In genomic region chr2:64093087-64093486, GRCm38 (mm10) we compare ENCODE assay signal across 12 mouse cellular contexts. TPM values are rescaled to one million over a fixed set of nuclear protein-coding genes. Genes with fewer than 3 reads are reported as not detected.
DNase-seq lines count a peak whose midpoint lies in the region; ATAC-seq and TF ChIP-seq lines count a peak whose summit lies in the region.
"Had no signal": no experiment of that assay in that cellular context is flagged by ENCODE, and none has a peak within 500 bp of the region (broad histone marks: within the 10 kb centered on the region; RNA-seq: fewer than 3 reads in every experiment).

No protein-coding gene starts in this region.

- 0 out of 2 replicates have a peak, but pooled peaks cover 4% of the 10 kb centered on the region for H3K27me3 ChIP-seq in forebrain, embryonic 12.5 days
- H3K27me3 ChIP-seq in forebrain, embryonic 15.5 days, result peaks cover 17% of the 10 kb centered on the region; the same call in 1 of the 2 replicates
- no peaks in the 10 kb centered on the region for H3K27me3 ChIP-seq in kidney, embryonic 14.5 days (ENCODE audit: control insufficient read depth, insufficient read depth, low read length)
- no peaks in the 10 kb centered on the region for H3K27me3 ChIP-seq in hindbrain, embryonic 13.5 days
- no peaks in the 10 kb centered on the region for H3K27me3 ChIP-seq in midbrain, postnatal 0 days (ENCODE audit: insufficient read depth, low read length)

- TF ChIP-seq CTCF in midbrain, postnatal 0 days (IDR thresholded peaks at IDR 0.05), result no peak

- no peak for ATAC-seq in forebrain, embryonic 12.5 days (ENCODE audit: low FRiP score)
- ATAC-seq in forebrain, embryonic 15.5 days (replicated peaks), result no peak
- no peak for ATAC-seq in kidney, embryonic 14.5 days (ENCODE audit: low FRiP score, low TSS enrichment)
- ATAC-seq in hindbrain, embryonic 13.5 days (ENCODE audit: low FRiP score), result no peak
- ATAC-seq in midbrain, postnatal 0 days (ENCODE audit: low FRiP score), result no peak

- 58% methylated on average over 6 of the region's 6 CpGs for WGBS in forebrain, embryonic 12.5 days
- 66% methylated on average over 6 of the region's 6 CpGs for WGBS in forebrain, embryonic 15.5 days
- WGBS in kidney, embryonic 14.5 days, result 53% methylated on average over 6 of the region's 6 CpGs
- WGBS in hindbrain, embryonic 13.5 days, result 53% methylated on average over 6 of the region's 6 CpGs
- 72% methylated on average over 6 of the region's 6 CpGs for WGBS in midbrain, postnatal 0 days

- H3K36me3 ChIP-seq in forebrain, embryonic 12.5 days (replicated peaks), result no peaks in the 10 kb centered on the region
- H3K36me3 ChIP-seq in forebrain, embryonic 15.5 days, result no peaks in the 10 kb centered on the region
- H3K36me3 ChIP-seq in kidney, embryonic 14.5 days (ENCODE audit: control insufficient read depth, insufficient read depth, low read length), result no peaks in the 10 kb centered on the region
- H3K36me3 ChIP-seq in hindbrain, embryonic 13.5 days, result no peaks in the 10 kb centered on the region
- H3K36me3 ChIP-seq in midbrain, postnatal 0 days (ENCODE audit: insufficient read depth, low read length), result no peaks in the 10 kb centered on the region

- peaks cover 25% of the 10 kb centered on the region for H3K4me1 ChIP-seq in forebrain, embryonic 12.5 days
- H3K4me1 ChIP-seq in forebrain, embryonic 15.5 days, result peaks cover 22% of the 10 kb centered on the region
- H3K4me1 ChIP-seq in kidney, embryonic 14.5 days (ENCODE audit: control insufficient read depth, insufficient read depth, low read length), result no peaks in the 10 kb centered on the region; the same call in 1 of the 2 replicates
- H3K4me1 ChIP-seq in hindbrain, embryonic 13.5 days (replicated peaks), result peaks cover 32% of the 10 kb centered on the region
- no peaks in the 10 kb centered on the region for H3K4me1 ChIP-seq in midbrain, postnatal 0 days (ENCODE audit: insufficient read depth, low read length)

- no peaks in the 10 kb centered on the region for H3K9me3 ChIP-seq in forebrain, embryonic 12.5 days
- H3K9me3 ChIP-seq in forebrain, embryonic 15.5 days, result no peaks in the 10 kb centered on the region
- no peaks in the 10 kb centered on the region for H3K9me3 ChIP-seq in kidney, embryonic 14.5 days (ENCODE audit: control insufficient read depth, low read length)
- H3K9me3 ChIP-seq in hindbrain, embryonic 13.5 days, result no peaks in the 10 kb centered on the region
- no peaks in the 10 kb centered on the region for H3K9me3 ChIP-seq in midbrain, postnatal 0 days (ENCODE audit: low read length)

- H3K4me2 ChIP-seq in forebrain, embryonic 12.5 days, result 0 out of 2 replicates have a peak overlapping the region, but pooled peaks have one; percentile 10
- H3K4me2 ChIP-seq in forebrain, embryonic 15.5 days (replicated peaks), result no peak overlapping the region; the same call in 1 of the 2 replicates
- peak overlapping the region; percentile 26; the same call in 1 of the 2 replicates for H3K4me2 ChIP-seq in kidney, embryonic 14.5 days (replicated peaks; ENCODE audit: low read depth, low read length)
- H3K4me2 ChIP-seq in hindbrain, embryonic 13.5 days, result peak overlapping the region; percentile 43
- H3K4me2 ChIP-seq in midbrain, postnatal 0 days (ENCODE audit: low read depth, low read length, poor library complexity, severe bottlenecking), result peak overlapping the region; percentile 5

- no peak overlapping the region for H3K27ac ChIP-seq in forebrain, embryonic 12.5 days
- no peak overlapping the region for H3K27ac ChIP-seq in forebrain, embryonic 15.5 days (replicated peaks)
- no peak overlapping the region for H3K27ac ChIP-seq in kidney, embryonic 14.5 days (ENCODE audit: low read depth, low read length)
- peak overlapping the region; percentile 26; the same call in 1 of the 2 replicates for H3K27ac ChIP-seq in hindbrain, embryonic 13.5 days
- H3K27ac ChIP-seq in midbrain, postnatal 0 days (ENCODE audit: low read depth, low read length), result no peak overlapping the region
- H3K27ac ChIP-seq: liver, embryonic 14.5 days had no signal

- H3K4me3 ChIP-seq in forebrain, embryonic 12.5 days (replicated peaks), result no peak overlapping the region
- H3K4me3 ChIP-seq in forebrain, embryonic 15.5 days, result no peak overlapping the region
- H3K4me3 ChIP-seq in kidney, embryonic 14.5 days (ENCODE audit: low read length), result peak overlapping the region; percentile 5; the same call in 1 of the 2 replicates
- H3K4me3 ChIP-seq in hindbrain, embryonic 13.5 days, result peak overlapping the region; percentile 21
- H3K4me3 ChIP-seq in midbrain, postnatal 0 days (ENCODE audit: low read depth, low read length), result no peak overlapping the region; the same call in 1 of the 2 replicates

- no peak for DNase-seq in kidney, adult 18-20 months
- DNase-seq in midbrain, postnatal 0 days (ENCODE audit: low spot score), result no peak
- no peak for DNase-seq in lung, adult 18-20 months
- no peak for DNase-seq in ovary, adult 18-20 months (ENCODE audit: low spot score)
- DNase-seq: adrenal gland, adult 8-10 months; cerebellum, adult 11 months had no signal

- H3K9ac ChIP-seq in forebrain, embryonic 12.5 days, result no peak overlapping the region
- no peak overlapping the region for H3K9ac ChIP-seq in forebrain, embryonic 15.5 days (replicated peaks)
- H3K9ac ChIP-seq in kidney, embryonic 14.5 days (ENCODE audit: low read depth, low read length), result peak overlapping the region; percentile 13; the same call in 1 of the 2 replicates
- peak overlapping the region; percentile 49; the same call in 1 of the 2 replicates for H3K9ac ChIP-seq in hindbrain, embryonic 13.5 days
- no peak overlapping the region for H3K9ac ChIP-seq in midbrain, postnatal 0 days (replicated peaks; ENCODE audit: low read length, poor library complexity, severe bottlenecking)
- H3K9ac ChIP-seq: liver, embryonic 14.5 days had no signal

RNA-seq across cellular contexts. Expression of gene Fign, which starts 4.8 kb away (rescaled TPM):
- 13.7 and 17.2 TPM in 2 replicates for polyA plus RNA-seq in forebrain, embryonic 12.5 days (2016; fragmentation: Nextera tagmentation; extraction: Ambion mirVana)
- polyA plus RNA-seq in forebrain, embryonic 15.5 days (2015; fragmentation: Nextera tagmentation; extraction: Ambion mirVana), result 6.1 and 6.6 TPM in 2 replicates
- polyA plus RNA-seq in kidney, embryonic 14.5 days (2014; fragmentation: Nextera tagmentation; extraction: Ambion mirVana), result 12.3 and 13.1 TPM in 2 replicates
- 16.9 and 17.8 TPM in 2 replicates for polyA plus RNA-seq in hindbrain, embryonic 13.5 days (2015; fragmentation: Nextera tagmentation; extraction: Ambion mirVana)
- 7.9 and 12.2 TPM in 2 replicates for total RNA-seq in midbrain, postnatal 0 days (2014; rRNA removed)
- 14.9 and 16.7 TPM in 2 replicates for polyA plus RNA-seq in midbrain, postnatal 0 days (2015; fragmentation: Nextera tagmentation; extraction: Ambion mirVana)
- total RNA-seq: MEL had no signal

Comparison
In these comparisons a context has a peak if more than half of its experiments do, and no peak if none do; other contexts are left out.
1. H3K4me3 ChIP-seq: peak in kidney, embryonic 14.5 days (single experiment) and hindbrain, embryonic 13.5 days (single experiment); none in forebrain, embryonic 12.5 days (single experiment), forebrain, embryonic 15.5 days (single experiment) and midbrain, postnatal 0 days (single experiment).
2. H3K9ac ChIP-seq: peak in kidney, embryonic 14.5 days (single experiment) and hindbrain, embryonic 13.5 days (single experiment); none in forebrain, embryonic 12.5 days (single experiment), forebrain, embryonic 15.5 days (single experiment) and midbrain, postnatal 0 days (single experiment).